Mouse (Mus musculus) MEL (cell line): ENCODE data around the gene Nrip2. TPM values are rescaled to one million over a fixed set of nuclear protein-coding genes. Genes with fewer than 3 reads are reported as not detected.

ENCODE experiments used
- DNase-seq: peaks from one replicate; pipeline ENCODE4 v3.0.0; 2011; ENCODE audit warnings: low read depth, low spot score
- H3K27ac ChIP-seq: 2 replicates; pipeline ENCODE4 v1.5.1; 2012; ENCODE audit warnings: low read depth, mild to moderate bottlenecking, control low read depth, low read length, moderate library complexity; ENCODE audit not compliant: control insufficient read depth
- H3K27me3 ChIP-seq, 2 experiments: fragments of 150-350 bp in 1 of 2; sonication (generic) in 1 of 2; 2 replicates each; pipeline ENCODE4 v1.6.1; 2012; ENCODE audit warnings: low read length in 2 of 2, mild to moderate bottlenecking in 2 of 2, improper control_type of control experiment in 1 of 2, moderate library complexity in 1 of 2; ENCODE audit not compliant: insufficient read depth in 2 of 2, control insufficient read depth in 1 of 2
- H3K36me3 ChIP-seq, 2 experiments: 2 replicates each; pipeline ENCODE4 v1.6.1; 2012 to 2014; ENCODE audit warnings: low read length in 2 of 2, improper control_type of control experiment in 1 of 2, inconsistent platforms in 1 of 2, mild to moderate bottlenecking in 1 of 2; ENCODE audit not compliant: insufficient read depth in 2 of 2, control insufficient read depth in 1 of 2
- H3K4me1 ChIP-seq, 2 experiments: fragments of 150-350 bp in 1 of 2; sonication (generic) in 1 of 2; 2 replicates each; pipeline ENCODE4 v1.6.1; 2012; ENCODE audit warnings: low read length in 2 of 2, improper control_type of control experiment in 1 of 2, mild to moderate bottlenecking in 1 of 2; ENCODE audit not compliant: insufficient read depth in 2 of 2, control insufficient read depth in 1 of 2
- H3K4me3 ChIP-seq, 2 experiments: fragments of 150-350 bp in 1 of 2; sonication (generic) in 1 of 2; 2 replicates each; pipeline ENCODE4 v1.5.1; 2012; ENCODE audit warnings: low read depth in 2 of 2, low read length in 2 of 2, mild to moderate bottlenecking in 2 of 2, moderate library complexity in 2 of 2, control low read depth in 1 of 2, improper control_type of control experiment in 1 of 2; ENCODE audit not compliant: control insufficient read depth in 1 of 2, insufficient read depth in 1 of 2
- H3K79me2 ChIP-seq: 2 replicates; pipeline ENCODE4 v1.6.1; 2012; ENCODE audit warnings: mild to moderate bottlenecking, low read length, moderate library complexity; ENCODE audit not compliant: control insufficient read depth, poor library complexity, insufficient read depth
- H3K9ac ChIP-seq: 2 replicates; pipeline ENCODE4 v1.6.1; 2012; ENCODE audit warnings: low read depth, mild to moderate bottlenecking, control low read depth, low read length, moderate library complexity; ENCODE audit not compliant: control insufficient read depth, poor library complexity, severe bottlenecking
- H3K9me3 ChIP-seq: fragments of 150-350 bp; sonication (generic); replicated peaks from 2 replicates; pipeline ENCODE4 v1.6.1; 2012; ENCODE audit warnings: mild to moderate bottlenecking, low read length, improper control_type of control experiment, moderate library complexity; ENCODE audit not compliant: insufficient read depth
- BHLHE40 ChIP-seq: IDR thresholded peaks from 2 replicates; pipeline ENCODE4 v1.6.1; 2012; ENCODE audit warnings: low read depth, mild to moderate bottlenecking, inconsistent platforms, low read length, improper control_type of control experiment, borderline replicate concordance
- E2F4 ChIP-seq: IDR thresholded peaks from 2 replicates; pipeline ENCODE4 v1.6.1; 2011; ENCODE audit warnings: low read depth, low read length, improper control_type of control experiment, borderline replicate concordance
- GATA1 ChIP-seq: IDR thresholded peaks from 2 replicates; pipeline ENCODE4 v1.6.1; 2011; ENCODE audit warnings: low read depth, low read length, improper control_type of control experiment
- HCFC1 ChIP-seq: IDR thresholded peaks from 2 replicates; pipeline ENCODE4 v1.6.1; 2012; ENCODE audit warnings: low read depth, mild to moderate bottlenecking, inconsistent platforms, low read length, improper control_type of control experiment, moderate library complexity
- KAT2A ChIP-seq: conservative IDR thresholded peaks from 2 replicates; pipeline ENCODE4 v1.6.1; 2012; ENCODE audit warnings: low read depth, low read length, improper control_type of control experiment, inconsistent platforms
- MAX ChIP-seq: IDR thresholded peaks from 2 replicates; pipeline ENCODE4 v1.6.1; 2011; ENCODE audit warnings: low read length, improper control_type of control experiment
- MEF2A ChIP-seq: IDR thresholded peaks from 2 replicates; pipeline ENCODE4 v1.6.1; 2014; ENCODE audit warnings: low read depth, mild to moderate bottlenecking, inconsistent platforms, low read length, improper control_type of control experiment; ENCODE audit not compliant: poor library complexity, insufficient replicate concordance, severe bottlenecking; ENCODE audit errors: extremely low read depth
- MYB ChIP-seq: IDR thresholded peaks from 2 replicates; pipeline ENCODE4 v1.6.1; 2011; ENCODE audit warnings: mild to moderate bottlenecking, low read depth, low read length, improper control_type of control experiment
- POLR2A ChIP-seq, 2 experiments: IDR thresholded peaks; 2 replicates each; pipeline ENCODE4 v1.6.1; 2011 to 2012; ENCODE audit warnings: low read length in 2 of 2, mild to moderate bottlenecking in 2 of 2, control low read depth in 1 of 2, improper control_type of control experiment in 1 of 2, low read depth in 1 of 2, moderate library complexity in 1 of 2; ENCODE audit not compliant: control insufficient read depth in 1 of 2, insufficient read depth in 1 of 2, poor library complexity in 1 of 2
- POLR2AphosphoS2 ChIP-seq: IDR thresholded peaks from 2 replicates; pipeline ENCODE4 v1.6.1; 2011; ENCODE audit warnings: low read length, improper control_type of control experiment
- POLR2AphosphoS5 ChIP-seq: IDR thresholded peaks from 2 replicates; pipeline ENCODE4 v1.6.1; 2012; ENCODE audit warnings: low read depth, borderline replicate concordance, mild to moderate bottlenecking, inconsistent platforms, low read length, moderate library complexity, mixed read lengths
- RCOR1 ChIP-seq: IDR thresholded peaks from 2 replicates; pipeline ENCODE4 v1.6.1; 2012; ENCODE audit warnings: low read depth, mild to moderate bottlenecking, inconsistent platforms, low read length, improper control_type of control experiment
- TAL1 ChIP-seq: IDR thresholded peaks from 2 replicates; pipeline ENCODE4 v1.6.1; 2012; ENCODE audit warnings: mild to moderate bottlenecking, inconsistent platforms, low read length, moderate library complexity, mixed read lengths
- ZC3H11A ChIP-seq: IDR thresholded peaks from 2 replicates; pipeline ENCODE4 v1.6.1; 2012; ENCODE audit warnings: low read depth, mild to moderate bottlenecking, inconsistent platforms, low read length, improper control_type of control experiment
- ZNF384 ChIP-seq: IDR thresholded peaks from 2 replicates; pipeline ENCODE4 v1.6.1; 2012; ENCODE audit warnings: low read depth, mild to moderate bottlenecking, inconsistent platforms, low read length, improper control_type of control experiment
- polyA plus RNA-seq, 2 experiments: library from polyadenylated mRNA; stranded (reverse) in 1 of 2; unstranded in 1 of 2; fragments of >175 nt in 1 of 2; fragments of >200 nt in 1 of 2; gene quantifications; 2 replicates each; pipeline versions ENCODE4 v1.2.1 to v1.2.4; 2012; ENCODE audit warnings: low replicate concordance in 2 of 2, low read depth in 1 of 2; ENCODE audit not compliant: insufficient read length in 2 of 2, insufficient read depth in 1 of 2, missing spikeins in 1 of 2
- total RNA-seq: library from RNA; depleted of rRNA; stranded (reverse); fragments of 300-350 nt; gene quantifications from 2 replicates; pipeline ENCODE4 v1.2.3, GENCODE M21; 2012

Nrip2 gene
- total and polyA plus RNA-seq, 3 experiments, result 0.04 to 0.86 TPM; not detected in 1

DNA sequence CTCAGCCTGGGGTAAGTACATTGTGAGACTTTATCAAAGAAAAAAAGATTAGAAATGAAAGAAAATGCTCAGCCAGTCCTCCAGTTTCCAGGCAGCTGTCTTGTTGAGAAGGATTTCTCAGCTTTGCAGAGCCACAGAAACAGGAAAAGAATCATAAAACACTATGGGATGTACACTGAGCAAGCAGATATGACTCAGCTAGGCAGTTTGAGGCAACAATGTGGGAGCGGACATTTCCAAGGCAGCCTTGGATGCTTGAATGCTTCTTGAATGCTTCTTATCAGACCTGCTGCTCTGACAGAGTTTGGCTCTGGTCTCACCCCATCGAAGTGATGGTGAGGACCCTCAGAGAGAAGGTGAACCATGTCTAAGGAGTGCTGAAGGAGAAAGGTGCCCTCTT is 21.9 kb downstream of the Nrip2 start:
- no peak for DNase-seq
- H3K27me3 ChIP-seq, result no peaks in the 10 kb centered on the region
- H3K4me1 ChIP-seq, result no peaks in the 10 kb centered on the region
- TF ChIP-seq ZNF384 (no peak), TAL1 (no peak), BHLHE40 (no peak), HCFC1 (no peak), GATA1 (no peak), RCOR1 (no peak), POLR2AphosphoS2 (no peak), POLR2A (IDR thresholded peaks at IDR 0.05; ENCODE audit: control insufficient read depth in 1 of 2, insufficient read depth in 1 of 2, low read depth in 1 of 2, low read length in 2 of 2, poor library complexity in 1 of 2) (no peak)
- no peaks in the 10 kb centered on the region for H3K9me3 ChIP-seq
- peaks cover 1% of the 10 kb centered on the region; the same call in 1 of the 2 replicates for H3K79me2 ChIP-seq
- H3K9ac ChIP-seq, result no peak overlapping the region
- H3K4me3 ChIP-seq, result no peak overlapping the region
- no peak overlapping the region for H3K27ac ChIP-seq
- peaks cover 0 to 4% of the 10 kb centered on the region in 2 experiments; a peak in 2 of 4 replicates for H3K36me3 ChIP-seq

- TF ChIP-seq MEF2A (no peak), MYB (no peak), E2F4 (no peak), POLR2AphosphoS5 (no peak), RCOR1 (no peak), MAX (no peak), KAT2A (no peak), POLR2AphosphoS2 (no peak), ZC3H11A (no peak)
- TF ChIP-seq, all 39 proteins: peak for 0
- no peak overlapping the region for H3K4me3 ChIP-seq
These were observed 22.4 kb downstream of the Nrip2 start for GRCm38 (mm10) chr6:128421480-128421879.

More at GRCm38 (mm10) chr6:128421480-128421879, 22.4 kb downstream of the Nrip2 start:
- H3K36me3 ChIP-seq, result peaks cover 0 to 4% of the 10 kb centered on the region in 2 experiments; a peak in 2 of 4 replicates
- peaks cover 1% of the 10 kb centered on the region; the same call in 1 of the 2 replicates for H3K79me2 ChIP-seq
- DNase-seq, result no peak
- H3K9ac ChIP-seq, result no peak overlapping the region
- no peaks in the 10 kb centered on the region for H3K27me3 ChIP-seq
- H3K9me3 ChIP-seq, result no peaks in the 10 kb centered on the region
- no peak overlapping the region for H3K27ac ChIP-seq
- no peaks in the 10 kb centered on the region for H3K4me1 ChIP-seq
